Mouse (Mus musculus): ENCODE results near the gene Ppfia3. TPM values are rescaled to one million over a fixed set of nuclear protein-coding genes. Genes with fewer than 3 reads are reported as not detected.

The Ppfia3 gene
- polyA plus RNA-seq, 1 experiment, result not detected

GRCm38 (mm10) chr7:45346905-45347304 lies 19.9 kb downstream of the Ppfia3 start:
- TF ChIP-seq CTCF (IDR thresholded peaks at IDR 0.05; ENCODE audit: control insufficient read depth, insufficient read depth, low read length), result no peak
- TF ChIP-seq POLR2A (IDR thresholded peaks at IDR 0.05; ENCODE audit: borderline replicate concordance, control insufficient read depth, low read depth, low read length), result no peak
- 62% methylated on average over 13 of the region's 13 CpGs for WGBS
- no peaks in the 10 kb centered on the region for H3K4me1 ChIP-seq (ENCODE audit: control insufficient read depth, insufficient read depth, low read length)
- H3K4me3 ChIP-seq (replicated peaks; ENCODE audit: control insufficient read depth, low read depth, low read length), result no peak overlapping the region
- no peak overlapping the region for H3K27ac ChIP-seq (ENCODE audit: control insufficient read depth, insufficient read depth, low read depth, low read length, poor library complexity)

- H3K4me1 ChIP-seq (ENCODE audit: control insufficient read depth, insufficient read depth, low read length), result peaks cover 3% of the 10 kb centered on the region
- no peak overlapping the region for H3K27ac ChIP-seq (ENCODE audit: control insufficient read depth, insufficient read depth, low read depth, low read length, poor library complexity)
- 23% methylated on average over 13 of the region's 13 CpGs for WGBS
- TF ChIP-seq CTCF (IDR thresholded peaks at IDR 0.05; ENCODE audit: control insufficient read depth, insufficient read depth, low read length) (peak; percentile 42; the same call in 1 of the 2 replicates), POLR2A (IDR thresholded peaks at IDR 0.05; ENCODE audit: borderline replicate concordance, control insufficient read depth, low read depth, low read length) (no peak)
- no peak overlapping the region for H3K4me3 ChIP-seq (replicated peaks; ENCODE audit: control insufficient read depth, low read depth, low read length)
Observed at GRCm38 (mm10) chr7:45343543-45343942, 23.3 kb downstream of the Ppfia3 start.

GRCm38 (mm10) chr7:45342081-45342480 lies 24.7 kb downstream of the Ppfia3 start:
- WGBS, result 82% methylated on average over 11 of the region's 11 CpGs
- Histone ChIP-seq H3K27ac (ENCODE audit: control insufficient read depth, insufficient read depth, low read depth, low read length, poor library complexity) (no peak overlapping the region), H3K4me1 (ENCODE audit: control insufficient read depth, insufficient read depth, low read length) (peaks cover 3% of the 10 kb centered on the region), H3K4me3 (replicated peaks; ENCODE audit: control insufficient read depth, low read depth, low read length) (no peak overlapping the region)
- TF ChIP-seq POLR2A (IDR thresholded peaks at IDR 0.05; ENCODE audit: borderline replicate concordance, control insufficient read depth, low read depth, low read length) (no peak), CTCF (IDR thresholded peaks at IDR 0.05; ENCODE audit: control insufficient read depth, insufficient read depth, low read length) (no peak)

GRCm38 (mm10) chr7:45341303-45341702 lies 25.5 kb downstream of the Ppfia3 start:
- TF ChIP-seq POLR2A (IDR thresholded peaks at IDR 0.05; ENCODE audit: borderline replicate concordance, control insufficient read depth, low read depth, low read length) (no peak), CTCF (IDR thresholded peaks at IDR 0.05; ENCODE audit: control insufficient read depth, insufficient read depth, low read length) (peak; percentile 63)
- under 1% methylated on average over 8 of the region's 8 CpGs for WGBS
- Histone ChIP-seq H3K4me1 (ENCODE audit: control insufficient read depth, insufficient read depth, low read length) (peaks cover 3% of the 10 kb centered on the region), H3K27ac (ENCODE audit: control insufficient read depth, insufficient read depth, low read depth, low read length, poor library complexity) (no peak overlapping the region), H3K4me3 (replicated peaks; ENCODE audit: control insufficient read depth, low read depth, low read length) (no peak overlapping the region)

- TF ChIP-seq POLR2A (IDR thresholded peaks at IDR 0.05; ENCODE audit: borderline replicate concordance, control insufficient read depth, low read depth, low read length) (no peak), CTCF (IDR thresholded peaks at IDR 0.05; ENCODE audit: control insufficient read depth, insufficient read depth, low read length) (no peak)
- Histone ChIP-seq H3K4me3 (replicated peaks; ENCODE audit: control insufficient read depth, low read depth, low read length) (no peak overlapping the region), H3K4me1 (ENCODE audit: control insufficient read depth, insufficient read depth, low read length) (peaks cover 3% of the 10 kb centered on the region), H3K27ac (ENCODE audit: control insufficient read depth, insufficient read depth, low read depth, low read length, poor library complexity) (no peak overlapping the region)
- WGBS, result 2% methylated on average over 11 of the region's 11 CpGs
Observed at GRCm38 (mm10) chr7:45340669-45341068, 26.1 kb downstream of the Ppfia3 start.

- H3K4me3 ChIP-seq (replicated peaks; ENCODE audit: control insufficient read depth, low read depth, low read length), result no peak overlapping the region
Observed at GRCm38 (mm10) chr7:45340066-45340442, 26.8 kb downstream of the Ppfia3 start.

GRCm38 (mm10) chr7:45339410-45340065 lies 27.3 kb downstream of the Ppfia3 start:
- WGBS, result under 1% methylated on average over 39 of the region's 39 CpGs
- Histone ChIP-seq H3K27ac (ENCODE audit: control insufficient read depth, insufficient read depth, low read depth, low read length, poor library complexity) (no peak overlapping the region), H3K4me1 (ENCODE audit: control insufficient read depth, insufficient read depth, low read length) (peaks cover 3% of the 10 kb centered on the region), H3K4me3 (replicated peaks; ENCODE audit: control insufficient read depth, low read depth, low read length) (peak overlapping the region; percentile 22)
- peak; percentile 8; the same call in 1 of the 2 replicates for TF ChIP-seq CTCF (IDR thresholded peaks at IDR 0.05; ENCODE audit: control insufficient read depth, insufficient read depth, low read length)
- TF ChIP-seq POLR2A (IDR thresholded peaks at IDR 0.05; ENCODE audit: borderline replicate concordance, control insufficient read depth, low read depth, low read length), result no peak

More at GRCm38 (mm10) chr7:45340066-45340442, 26.8 kb downstream of the Ppfia3 start:
- WGBS, result 1% methylated on average over 11 of the region's 11 CpGs
- H3K4me1 ChIP-seq (ENCODE audit: control insufficient read depth, insufficient read depth, low read length), result peaks cover 3% of the 10 kb centered on the region
- H3K27ac ChIP-seq (ENCODE audit: control insufficient read depth, insufficient read depth, low read depth, low read length, poor library complexity), result no peak overlapping the region
- TF ChIP-seq POLR2A (IDR thresholded peaks at IDR 0.05; ENCODE audit: borderline replicate concordance, control insufficient read depth, low read depth, low read length) (no peak), CTCF (IDR thresholded peaks at IDR 0.05; ENCODE audit: control insufficient read depth, insufficient read depth, low read length) (no peak)

- Histone ChIP-seq H3K4me3 (replicated peaks; ENCODE audit: control insufficient read depth, low read depth, low read length) (no peak overlapping the region), H3K27ac (ENCODE audit: control insufficient read depth, insufficient read depth, low read depth, low read length, poor library complexity) (no peak overlapping the region), H3K4me1 (ENCODE audit: control insufficient read depth, insufficient read depth, low read length) (peaks cover 3% of the 10 kb centered on the region)
- WGBS, result 4% methylated on average over 14 of the region's 14 CpGs
- TF ChIP-seq POLR2A (IDR thresholded peaks at IDR 0.05; ENCODE audit: borderline replicate concordance, control insufficient read depth, low read depth, low read length) (no peak), CTCF (IDR thresholded peaks at IDR 0.05; ENCODE audit: control insufficient read depth, insufficient read depth, low read length) (no peak)
Observed at GRCm38 (mm10) chr7:45338161-45338911, 28.5 kb downstream of the Ppfia3 start.

Measured in bone marrow, adult 2 months (tissue).